Mouse (Mus musculus): ENCODE results near the gene Itga5. TPM values are rescaled to one million over a fixed set of nuclear protein-coding genes. Genes with fewer than 3 reads are reported as not detected.
A peak's percentile ranks its signal among the peaks of the same experiment; 100 is the strongest.

The Itga5 gene
- polyA plus RNA-seq, 1 experiment from 2014 or later, result 40.3 TPM

GRCm38 (mm10) chr15:103343556-103343955, 23.0 kb downstream of the Itga5 start:
- peaks cover 27% of the 10 kb centered on the region for H3K27me3 ChIP-seq (replicated peaks; ENCODE audit: control insufficient read depth, insufficient read depth, low read length)
- no peak overlapping the region for H3K4me3 ChIP-seq (ENCODE audit: low read length)
- H3K4me1 ChIP-seq (ENCODE audit: control insufficient read depth, insufficient read depth, low read length), result peaks cover 6% of the 10 kb centered on the region; the same call in 1 of the 2 replicates
- H3K9ac ChIP-seq (ENCODE audit: low read depth, low read length), result no peak overlapping the region
- H3K27ac ChIP-seq (ENCODE audit: low read length), result no peak overlapping the region
- no peaks in the 10 kb centered on the region for H3K9me3 ChIP-seq (ENCODE audit: control insufficient read depth, low read length)
- H3K36me3 ChIP-seq (ENCODE audit: control insufficient read depth, insufficient read depth, low read length), result peaks cover 3% of the 10 kb centered on the region
- no peak for ATAC-seq
- H3K4me2 ChIP-seq (ENCODE audit: low read depth, low read length), result no peak overlapping the region

GRCm38 (mm10) chr15:103343008-103343407, 23.6 kb downstream of the Itga5 start:
- ATAC-seq, result no peak
- H3K9ac ChIP-seq (ENCODE audit: low read depth, low read length), result no peak overlapping the region
- WGBS, result 70% methylated on average over 3 of the region's 3 CpGs
- H3K27me3 ChIP-seq (replicated peaks; ENCODE audit: control insufficient read depth, insufficient read depth, low read length), result peaks cover 31% of the 10 kb centered on the region
- no peaks in the 10 kb centered on the region for H3K9me3 ChIP-seq (ENCODE audit: control insufficient read depth, low read length)
- peaks cover 6% of the 10 kb centered on the region; the same call in 1 of the 2 replicates for H3K4me1 ChIP-seq (ENCODE audit: control insufficient read depth, insufficient read depth, low read length)
- H3K27ac ChIP-seq (ENCODE audit: low read length), result no peak overlapping the region
- no peak overlapping the region for H3K4me2 ChIP-seq (ENCODE audit: low read depth, low read length)
- no peak overlapping the region for H3K4me3 ChIP-seq (ENCODE audit: low read length)
- peaks cover 3% of the 10 kb centered on the region for H3K36me3 ChIP-seq (ENCODE audit: control insufficient read depth, insufficient read depth, low read length)

- Histone ChIP-seq H3K4me3 (ENCODE audit: low read length) (no peak overlapping the region), H3K4me2 (ENCODE audit: low read depth, low read length) (no peak overlapping the region), H3K36me3 (ENCODE audit: control insufficient read depth, insufficient read depth, low read length) (no peaks in the 10 kb centered on the region; the same call in 1 of the 2 replicates), H3K27ac (ENCODE audit: low read length) (no peak overlapping the region), H3K9me3 (ENCODE audit: control insufficient read depth, low read length) (no peaks in the 10 kb centered on the region), H3K27me3 (replicated peaks; ENCODE audit: control insufficient read depth, insufficient read depth, low read length) (peaks cover 31% of the 10 kb centered on the region), H3K9ac (ENCODE audit: low read depth, low read length) (no peak overlapping the region), H3K4me1 (ENCODE audit: control insufficient read depth, insufficient read depth, low read length) (peaks cover 6% of the 10 kb centered on the region; the same call in 1 of the 2 replicates)
- no peak for ATAC-seq
- WGBS, result 16% methylated on average over 4 of the region's 4 CpGs
Observed at GRCm38 (mm10) chr15:103342415-103342814, 24.1 kb downstream of the Itga5 start.

GRCm38 (mm10) chr15:103341547-103341946, 25.0 kb downstream of the Itga5 start:
- 55% methylated on average over 8 of the region's 8 CpGs for WGBS
- Histone ChIP-seq H3K9me3 (ENCODE audit: control insufficient read depth, low read length) (no peaks in the 10 kb centered on the region), H3K4me1 (ENCODE audit: control insufficient read depth, insufficient read depth, low read length) (peaks cover 6% of the 10 kb centered on the region; the same call in 1 of the 2 replicates), H3K27ac (ENCODE audit: low read length) (no peak overlapping the region), H3K4me3 (ENCODE audit: low read length) (no peak overlapping the region), H3K9ac (ENCODE audit: low read depth, low read length) (no peak overlapping the region), H3K27me3 (replicated peaks; ENCODE audit: control insufficient read depth, insufficient read depth, low read length) (peaks cover 31% of the 10 kb centered on the region), H3K36me3 (ENCODE audit: control insufficient read depth, insufficient read depth, low read length) (no peaks in the 10 kb centered on the region; the same call in 1 of the 2 replicates), H3K4me2 (ENCODE audit: low read depth, low read length) (no peak overlapping the region)
- no peak for ATAC-seq

- ATAC-seq, result no peak
- 24% methylated on average over 4 of the region's 4 CpGs for WGBS
- H3K9me3 ChIP-seq (ENCODE audit: control insufficient read depth, low read length), result no peaks in the 10 kb centered on the region
- H3K9ac ChIP-seq (ENCODE audit: low read depth, low read length), result no peak overlapping the region
- H3K4me1 ChIP-seq (ENCODE audit: control insufficient read depth, insufficient read depth, low read length), result peaks cover 6% of the 10 kb centered on the region; the same call in 1 of the 2 replicates
- H3K4me2 ChIP-seq (ENCODE audit: low read depth, low read length), result no peak overlapping the region
- no peak overlapping the region for H3K4me3 ChIP-seq (ENCODE audit: low read length)
- H3K27ac ChIP-seq (ENCODE audit: low read length), result no peak overlapping the region
- H3K36me3 ChIP-seq (ENCODE audit: control insufficient read depth, insufficient read depth, low read length), result no peaks in the 10 kb centered on the region; the same call in 1 of the 2 replicates
- H3K27me3 ChIP-seq (replicated peaks; ENCODE audit: control insufficient read depth, insufficient read depth, low read length), result peaks cover 31% of the 10 kb centered on the region
Observed at GRCm38 (mm10) chr15:103340786-103341185, 25.8 kb downstream of the Itga5 start.

- Histone ChIP-seq H3K27me3 (replicated peaks; ENCODE audit: control insufficient read depth, insufficient read depth, low read length) (peaks cover 33% of the 10 kb centered on the region), H3K36me3 (ENCODE audit: control insufficient read depth, insufficient read depth, low read length) (no peaks in the 10 kb centered on the region), H3K9me3 (ENCODE audit: control insufficient read depth, low read length) (no peaks in the 10 kb centered on the region), H3K4me2 (ENCODE audit: low read depth, low read length) (peak within 1 kb of the TSS; percentile 88), H3K9ac (ENCODE audit: low read depth, low read length) (peak within 1 kb of the TSS; percentile 65), H3K27ac (ENCODE audit: low read length) (no peak within 1 kb of the TSS), H3K4me1 (ENCODE audit: control insufficient read depth, insufficient read depth, low read length) (peaks cover 6% of the 10 kb centered on the region; the same call in 1 of the 2 replicates), H3K4me3 (ENCODE audit: low read length) (peak within 1 kb of the TSS; percentile 63)
- ATAC-seq, result peak; percentile 44
- 1% methylated on average over 26 of the region's 26 CpGs for WGBS
Observed at GRCm38 (mm10) chr15:103339961-103340337, 26.6 kb downstream of the Itga5 start, which contains the start of gene Zfp385a. Gene Zfp385a (minus strand): TSS chr15:103340093.

GRCm38 (mm10) chr15:103339166-103339960, 27.2 kb downstream of the Itga5 start:
- peaks cover 33% of the 10 kb centered on the region for H3K27me3 ChIP-seq (replicated peaks; ENCODE audit: control insufficient read depth, insufficient read depth, low read length)
- no peak; the same call in 1 of the 2 replicates for ATAC-seq
- H3K36me3 ChIP-seq (ENCODE audit: control insufficient read depth, insufficient read depth, low read length), result no peaks in the 10 kb centered on the region
- H3K4me3 ChIP-seq (ENCODE audit: low read length), result peak overlapping the region; percentile 63
- peak overlapping the region; percentile 65 for H3K9ac ChIP-seq (ENCODE audit: low read depth, low read length)
- no peaks in the 10 kb centered on the region for H3K9me3 ChIP-seq (ENCODE audit: control insufficient read depth, low read length)
- H3K27ac ChIP-seq (ENCODE audit: low read length), result no peak overlapping the region
- H3K4me2 ChIP-seq (ENCODE audit: low read depth, low read length), result peak overlapping the region; percentile 88
- 9% methylated on average over 30 of the region's 31 CpGs for WGBS
- H3K4me1 ChIP-seq (ENCODE audit: control insufficient read depth, insufficient read depth, low read length), result peaks cover 6% of the 10 kb centered on the region; the same call in 1 of the 2 replicates

GRCm38 (mm10) chr15:103338829-103339165, 27.8 kb downstream of the Itga5 start:
- Histone ChIP-seq H3K27me3 (replicated peaks; ENCODE audit: control insufficient read depth, insufficient read depth, low read length) (peaks cover 33% of the 10 kb centered on the region), H3K9me3 (ENCODE audit: control insufficient read depth, low read length) (no peaks in the 10 kb centered on the region), H3K36me3 (ENCODE audit: control insufficient read depth, insufficient read depth, low read length) (no peaks in the 10 kb centered on the region), H3K4me1 (ENCODE audit: control insufficient read depth, insufficient read depth, low read length) (peaks cover 6% of the 10 kb centered on the region; the same call in 1 of the 2 replicates), H3K4me2 (ENCODE audit: low read depth, low read length) (no peak overlapping the region), H3K9ac (ENCODE audit: low read depth, low read length) (no peak overlapping the region), H3K27ac (ENCODE audit: low read length) (no peak overlapping the region), H3K4me3 (ENCODE audit: low read length) (no peak overlapping the region)
- ATAC-seq, result no peak
- 58% methylated on average over 4 of the region's 4 CpGs for WGBS

- no peak for ATAC-seq
- Histone ChIP-seq H3K4me3 (ENCODE audit: low read length) (no peak overlapping the region), H3K27ac (ENCODE audit: low read length) (no peak overlapping the region), H3K4me2 (ENCODE audit: low read depth, low read length) (no peak overlapping the region), H3K27me3 (replicated peaks; ENCODE audit: control insufficient read depth, insufficient read depth, low read length) (peaks cover 33% of the 10 kb centered on the region), H3K9ac (ENCODE audit: low read depth, low read length) (no peak overlapping the region), H3K36me3 (ENCODE audit: control insufficient read depth, insufficient read depth, low read length) (no peaks in the 10 kb centered on the region), H3K9me3 (ENCODE audit: control insufficient read depth, low read length) (no peaks in the 10 kb centered on the region), H3K4me1 (ENCODE audit: control insufficient read depth, insufficient read depth, low read length) (peaks cover 6% of the 10 kb centered on the region; the same call in 1 of the 2 replicates)
- 20% methylated on average over 11 of the region's 11 CpGs for WGBS
Observed at GRCm38 (mm10) chr15:103336996-103337667, 29.4 kb downstream of the Itga5 start.
